In the genomic region with DNA sequence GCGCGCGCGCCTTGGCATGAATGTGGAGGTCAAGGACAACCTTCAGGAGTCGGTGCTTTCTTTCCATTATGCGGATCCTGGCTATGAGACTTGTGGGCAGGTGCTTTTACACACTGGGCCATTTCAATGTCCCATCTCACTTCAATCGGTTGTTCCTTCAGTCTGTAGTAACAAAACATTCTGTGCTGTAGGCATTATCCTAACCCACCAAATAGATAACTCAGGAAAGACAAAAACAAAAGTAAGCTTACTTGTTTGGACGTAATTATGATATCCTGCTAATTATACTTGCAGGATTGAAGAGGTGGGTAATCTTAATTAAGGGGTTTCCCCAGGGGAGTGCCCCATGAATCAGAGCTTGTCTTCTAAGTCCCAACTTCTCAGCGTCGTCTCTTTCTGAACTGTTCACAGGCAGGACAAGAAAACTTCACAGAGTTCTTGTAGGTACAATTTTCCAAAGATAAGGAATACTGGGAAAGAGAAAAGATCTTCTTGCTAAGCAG, we compare ENCODE assay signal across 7 mouse cellular contexts. TPM values are rescaled to one million over a fixed set of nuclear protein-coding genes. Genes with fewer than 3 reads are reported as not detected.
DNase-seq lines count a peak whose midpoint lies in the region; ATAC-seq and TF ChIP-seq lines count a peak whose summit lies in the region.

No protein-coding gene starts in this region.

- no peak for TF ChIP-seq POLR2A in lung, adult 2 months (IDR thresholded peaks at IDR 0.05; ENCODE audit: borderline replicate concordance, extremely low read depth, low read depth, low read length)

- no peaks in the 10 kb centered on the region for H3K9me3 ChIP-seq in embryonic facial prominence, embryonic 15.5 days (replicated peaks)
- H3K9me3 ChIP-seq in intestine, embryonic 15.5 days = no peaks in the 10 kb centered on the region
- no peaks in the 10 kb centered on the region for H3K9me3 ChIP-seq in neural tube, embryonic 14.5 days (ENCODE audit: control insufficient read depth, low read length)

- 36% methylated on average over 10 of the region's 10 CpGs for WGBS in lung, adult 2 months
- 45% methylated on average over 10 of the region's 10 CpGs for WGBS in embryonic facial prominence, embryonic 15.5 days
- 47% methylated on average over 10 of the region's 10 CpGs for WGBS in intestine, embryonic 15.5 days
- 35% methylated on average over 10 of the region's 10 CpGs for WGBS in neural tube, embryonic 14.5 days

- no peaks in the 10 kb centered on the region for H3K27me3 ChIP-seq in embryonic facial prominence, embryonic 15.5 days
- H3K27me3 ChIP-seq in intestine, embryonic 15.5 days (replicated peaks) = no peaks in the 10 kb centered on the region
- no peaks in the 10 kb centered on the region for H3K27me3 ChIP-seq in neural tube, embryonic 14.5 days (ENCODE audit: control insufficient read depth, insufficient read depth, low read length)

- H3K36me3 ChIP-seq in embryonic facial prominence, embryonic 15.5 days = peaks cover 15% of the 10 kb centered on the region; the same call in 1 of the 2 replicates
- 0 out of 2 replicates have a peak, but pooled peaks cover 6% of the 10 kb centered on the region for H3K36me3 ChIP-seq in intestine, embryonic 15.5 days
- H3K36me3 ChIP-seq in neural tube, embryonic 14.5 days (ENCODE audit: control insufficient read depth, insufficient read depth, low read length) = no peaks in the 10 kb centered on the region

- peak overlapping the region; percentile 58 for H3K4me2 ChIP-seq in embryonic facial prominence, embryonic 15.5 days (replicated peaks)
- peak overlapping the region; percentile 58 for H3K4me2 ChIP-seq in intestine, embryonic 15.5 days (replicated peaks)
- H3K4me2 ChIP-seq in neural tube, embryonic 14.5 days (ENCODE audit: low read depth, low read length) = peak overlapping the region; percentile 84

- no peak for DNase-seq in lung, adult 2 months
- DNase-seq in lung, adult 18-20 months = no peak
- no peak for DNase-seq in kidney, postnatal 25 days
- no peak for DNase-seq in layer of hippocampus, postnatal 36 days

- TF ChIP-seq CTCF in lung, adult 2 months (IDR thresholded peaks at IDR 0.05; ENCODE audit: insufficient read depth, low read length) = no peak

- peak overlapping the region; percentile 88 for H3K27ac ChIP-seq in embryonic facial prominence, embryonic 15.5 days (replicated peaks)
- H3K27ac ChIP-seq in intestine, embryonic 15.5 days = peak overlapping the region; percentile 41
- peak overlapping the region; percentile 80 for H3K27ac ChIP-seq in neural tube, embryonic 14.5 days (ENCODE audit: low read depth, low read length)

- ATAC-seq in embryonic facial prominence, embryonic 15.5 days (ENCODE audit: insufficient number of reproducible peaks, low FRiP score, low TSS enrichment, low read depth) = no peak
- no peak for ATAC-seq in intestine, embryonic 15.5 days
- ATAC-seq in neural tube, embryonic 14.5 days (ENCODE audit: low read depth) = no peak

- peaks cover 5% of the 10 kb centered on the region; the same call in 1 of the 2 replicates for H3K4me1 ChIP-seq in lung, adult 2 months (ENCODE audit: control insufficient read depth, insufficient read depth, low read length)
- H3K4me1 ChIP-seq in embryonic facial prominence, embryonic 15.5 days = peaks cover 31% of the 10 kb centered on the region
- peaks cover 31% of the 10 kb centered on the region for H3K4me1 ChIP-seq in intestine, embryonic 15.5 days (replicated peaks)
- peaks cover 31% of the 10 kb centered on the region for H3K4me1 ChIP-seq in neural tube, embryonic 14.5 days (ENCODE audit: control insufficient read depth, insufficient read depth, low read length)

- peak overlapping the region; percentile 26 for H3K9ac ChIP-seq in embryonic facial prominence, embryonic 15.5 days
- peak overlapping the region; percentile 2; the same call in 1 of the 2 replicates for H3K9ac ChIP-seq in intestine, embryonic 15.5 days
- peak overlapping the region; percentile 28; the same call in 1 of the 2 replicates for H3K9ac ChIP-seq in neural tube, embryonic 14.5 days (replicated peaks; ENCODE audit: low read depth, low read length)

- peak overlapping the region; percentile 64 for H3K4me3 ChIP-seq in lung, adult 2 months (replicated peaks; ENCODE audit: extremely low read depth, low read depth, low read length)
- H3K4me3 ChIP-seq in embryonic facial prominence, embryonic 15.5 days (replicated peaks) = peak overlapping the region; percentile 81
- H3K4me3 ChIP-seq in intestine, embryonic 15.5 days (replicated peaks) = peak overlapping the region; percentile 33
- peak overlapping the region; percentile 74 for H3K4me3 ChIP-seq in neural tube, embryonic 14.5 days (ENCODE audit: low read depth, low read length)

RNA-seq across cellular contexts. Expression of a gene that starts 0.8 kb away (rescaled TPM):
- 92.5 and 104 TPM in 2 replicates for polyA plus RNA-seq in lung, adult 2 months (2012; rRNA removed)
- polyA plus RNA-seq in embryonic facial prominence, embryonic 15.5 days (2015; fragmentation: Nextera tagmentation; extraction: Ambion mirVana) = 57.9 and 58.2 TPM in 2 replicates
- polyA plus RNA-seq in intestine, embryonic 15.5 days (2015; fragmentation: Nextera tagmentation; extraction: Ambion mirVana) = 63.7 and 66.8 TPM in 2 replicates
- 50.9 and 64.8 TPM in 2 replicates for polyA plus RNA-seq in neural tube, embryonic 14.5 days (2014; fragmentation: Nextera tagmentation; extraction: Ambion mirVana)
- 10 to 100 TPM; 35.3 to 38.7 TPM for total RNA-seq in layer of hippocampus, postnatal 36 days (2021)

RNA-seq across cellular contexts. Expression of a gene that starts 13.8 kb away (rescaled TPM):
- polyA plus RNA-seq in lung, adult 2 months (2012; rRNA removed) = 52.7 and 87.5 TPM in 2 replicates
- 49.9 and 64.2 TPM in 2 replicates for polyA plus RNA-seq in embryonic facial prominence, embryonic 15.5 days (2015; fragmentation: Nextera tagmentation; extraction: Ambion mirVana)
- 45.5 and 53.0 TPM in 2 replicates for polyA plus RNA-seq in intestine, embryonic 15.5 days (2015; fragmentation: Nextera tagmentation; extraction: Ambion mirVana)
- polyA plus RNA-seq in neural tube, embryonic 14.5 days (2014; fragmentation: Nextera tagmentation; extraction: Ambion mirVana) = 10.8 and 17.7 TPM in 2 replicates
- total RNA-seq in layer of hippocampus, postnatal 36 days (2021) = 1 to 10 TPM; 3.3 to 6.2 TPM

RNA-seq across cellular contexts. Expression of a gene that starts 14.0 kb away (rescaled TPM):
- polyA plus RNA-seq in lung, adult 2 months (2012; rRNA removed) = 3.2 and 3.8 TPM in 2 replicates
- 0.13 and 0.20 TPM in 2 replicates for polyA plus RNA-seq in embryonic facial prominence, embryonic 15.5 days (2015; fragmentation: Nextera tagmentation; extraction: Ambion mirVana)
- polyA plus RNA-seq in intestine, embryonic 15.5 days (2015; fragmentation: Nextera tagmentation; extraction: Ambion mirVana) = 2.2 and 3.6 TPM in 2 replicates
- 0.19 TPM in 2 replicates for polyA plus RNA-seq in neural tube, embryonic 14.5 days (2014; fragmentation: Nextera tagmentation; extraction: Ambion mirVana)
- total RNA-seq in layer of hippocampus, postnatal 36 days (2021) = under 1 TPM; 0.18 to 0.20 TPM

RNA-seq across cellular contexts. Expression of a gene that starts 32.0 kb away (rescaled TPM):
- polyA plus RNA-seq in lung, adult 2 months (2012; rRNA removed) = not detected in 2 replicates
- not detected in 2 replicates for polyA plus RNA-seq in embryonic facial prominence, embryonic 15.5 days (2015; fragmentation: Nextera tagmentation; extraction: Ambion mirVana)
- polyA plus RNA-seq in intestine, embryonic 15.5 days (2015; fragmentation: Nextera tagmentation; extraction: Ambion mirVana) = not detected in 2 replicates
- 0.13 TPM in 1 of 2 replicates, not detected in the other for polyA plus RNA-seq in neural tube, embryonic 14.5 days (2014; fragmentation: Nextera tagmentation; extraction: Ambion mirVana)
- total RNA-seq in layer of hippocampus, postnatal 36 days (2021) = not detected

RNA-seq across cellular contexts. Expression of a gene that starts 43.6 kb away (rescaled TPM):
- polyA plus RNA-seq in lung, adult 2 months (2012; rRNA removed) = 0.65 and 0.68 TPM in 2 replicates
- 0.36 and 0.37 TPM in 2 replicates for polyA plus RNA-seq in embryonic facial prominence, embryonic 15.5 days (2015; fragmentation: Nextera tagmentation; extraction: Ambion mirVana)
- polyA plus RNA-seq in intestine, embryonic 15.5 days (2015; fragmentation: Nextera tagmentation; extraction: Ambion mirVana) = 0.14 and 0.24 TPM in 2 replicates
- 0.44 and 0.48 TPM in 2 replicates for polyA plus RNA-seq in neural tube, embryonic 14.5 days (2014; fragmentation: Nextera tagmentation; extraction: Ambion mirVana)
- under 1 TPM in 1 of 2 experiments, not detected in 1; 0.47 TPM for total RNA-seq in layer of hippocampus, postnatal 36 days (2021)
